Mouse (Mus musculus): ENCODE measurements around the gene Atoh7. TPM values are rescaled to one million over a fixed set of nuclear protein-coding genes. Genes with fewer than 3 reads are reported as not detected.

The Atoh7 gene
- not detected for polyA plus RNA-seq (2015; fragmentation: Illumina TruSeq; extraction: RNeasy Lipid Tissue Mini Kit (QIAGEN cat#74804); ENCODE audit: insufficient read depth, low replicate concordance)

DNA sequence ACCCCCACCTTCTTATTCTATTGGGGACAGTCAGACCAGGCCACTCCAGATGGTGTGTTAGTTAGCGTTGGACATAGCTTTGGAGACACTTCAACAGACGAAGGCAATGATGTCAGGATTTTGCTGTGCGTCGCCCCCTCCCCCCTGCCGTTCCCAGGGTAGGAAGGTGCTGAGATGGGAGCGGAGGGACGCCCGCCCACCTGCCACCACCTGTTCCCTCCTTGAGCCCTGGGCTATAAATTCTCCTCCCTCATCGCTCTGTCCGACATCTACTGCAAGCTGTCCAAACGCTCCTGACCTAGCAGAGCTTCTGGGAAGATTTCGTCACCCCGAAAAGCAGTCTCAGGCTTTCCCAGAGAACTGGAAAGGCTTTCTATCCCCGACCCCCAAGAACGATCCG, at the start of gene Atoh7:
Gene Atoh7, plus strand, starts transcription at position 131 of the 400 bp plus-strand sequence.

DNA sequence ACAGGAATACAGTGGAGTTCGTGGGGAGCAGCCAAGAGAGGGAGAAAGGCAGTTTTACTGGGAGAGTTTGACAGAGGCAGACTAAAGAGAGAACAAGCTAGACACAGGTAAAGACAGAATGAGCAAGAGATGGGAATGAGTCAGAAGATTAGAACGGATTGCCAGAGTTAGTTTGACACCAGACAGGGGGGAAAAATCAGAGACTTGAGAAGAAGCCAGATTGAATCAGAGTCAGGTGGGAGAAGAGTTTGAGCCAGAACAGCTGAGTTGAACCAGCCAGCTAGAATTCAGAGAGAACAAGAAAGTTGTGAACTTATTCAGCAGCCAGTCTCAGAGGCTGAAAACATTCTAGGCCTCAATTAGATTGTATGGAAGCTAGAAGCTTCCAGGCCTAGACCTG, 39.6 kb upstream of the Atoh7 start, which contains the start of gene Pbld1:
Gene Pbld1, plus strand, starts transcription at position 301 of the 400 bp plus-strand sequence.

Other genes starting within 250 kb of the Atoh7 start
- 2.6 TPM for gene Tet1, start 190.7 kb upstream of the Atoh7 start, polyA plus RNA-seq (2015; fragmentation: Illumina TruSeq; extraction: RNeasy Lipid Tissue Mini Kit (QIAGEN cat#74804); ENCODE audit: insufficient read depth, low replicate concordance)
- 17.6 TPM for gene Slc25a16, start 179.0 kb upstream of the Atoh7 start, polyA plus RNA-seq (2015; fragmentation: Illumina TruSeq; extraction: RNeasy Lipid Tissue Mini Kit (QIAGEN cat#74804); ENCODE audit: insufficient read depth, low replicate concordance)
- 17.8 TPM for gene Dna2, start 152.6 kb upstream of the Atoh7 start, polyA plus RNA-seq (2015; fragmentation: Illumina TruSeq; extraction: RNeasy Lipid Tissue Mini Kit (QIAGEN cat#74804); ENCODE audit: insufficient read depth, low replicate concordance)
- gene Rufy2, start 119.4 kb upstream of the Atoh7 start, polyA plus RNA-seq (2015; fragmentation: Illumina TruSeq; extraction: RNeasy Lipid Tissue Mini Kit (QIAGEN cat#74804); ENCODE audit: insufficient read depth, low replicate concordance) = 39.6 TPM
- 165 TPM for gene Hnrnph3, start 75.4 kb upstream of the Atoh7 start, polyA plus RNA-seq (2015; fragmentation: Illumina TruSeq; extraction: RNeasy Lipid Tissue Mini Kit (QIAGEN cat#74804); ENCODE audit: insufficient read depth, low replicate concordance)
- 0.66 TPM for gene Pbld2, start 75.3 kb upstream of the Atoh7 start, polyA plus RNA-seq (2015; fragmentation: Illumina TruSeq; extraction: RNeasy Lipid Tissue Mini Kit (QIAGEN cat#74804); ENCODE audit: insufficient read depth, low replicate concordance)
- gene Pbld1, start 39.5 kb upstream of the Atoh7 start, polyA plus RNA-seq (2015; fragmentation: Illumina TruSeq; extraction: RNeasy Lipid Tissue Mini Kit (QIAGEN cat#74804); ENCODE audit: insufficient read depth, low replicate concordance) = 0.33 TPM
- gene Mypn, start 104.3 kb downstream of the Atoh7 start, polyA plus RNA-seq (2015; fragmentation: Illumina TruSeq; extraction: RNeasy Lipid Tissue Mini Kit (QIAGEN cat#74804); ENCODE audit: insufficient read depth, low replicate concordance) = not detected
- gene Herc4, start 144.2 kb downstream of the Atoh7 start, polyA plus RNA-seq (2015; fragmentation: Illumina TruSeq; extraction: RNeasy Lipid Tissue Mini Kit (QIAGEN cat#74804); ENCODE audit: insufficient read depth, low replicate concordance) = 200 TPM

All from spleen, adult 10 weeks (tissue).